In genomic region chr6:88841781-88842689, GRCm38 (mm10) we compare ENCODE assay signal across 7 mouse cellular contexts. TPM values are rescaled to one million over a fixed set of nuclear protein-coding genes. Genes with fewer than 3 reads are reported as not detected.
A peak's percentile ranks its signal among the peaks of the same experiment; 100 is the strongest.
DNase-seq lines count a peak whose midpoint lies in the region; ATAC-seq lines count a peak whose summit lies in the region.

Abtb1 (minus strand) TSS chr6:88841984.

- peaks cover 28% of the 10 kb centered on the region for H3K36me3 ChIP-seq in embryonic facial prominence, embryonic 12.5 days
- H3K36me3 ChIP-seq in limb, embryonic 11.5 days (ENCODE audit: control insufficient read depth, insufficient read depth, low read length), result no peaks in the 10 kb centered on the region
- H3K36me3 ChIP-seq in midbrain, embryonic 14.5 days (ENCODE audit: control insufficient read depth, insufficient read depth, low read length), result peaks cover 64% of the 10 kb centered on the region

- DNase-seq in adrenal gland, postnatal 25 days, result peak; percentile 98
- peak; percentile 100 for DNase-seq in heart, adult 11 months
- peak; percentile 100 for DNase-seq in kidney, adult 18-20 months
- peak; percentile 99 for DNase-seq in limb, embryonic 11.5 days (ENCODE audit: low spot score)
- peak; percentile 99 for DNase-seq in midbrain, embryonic 14.5 days
- DNase-seq in spleen, adult 18-20 months, result peak; percentile 98 to 99

- peaks cover 16% of the 10 kb centered on the region for H3K4me1 ChIP-seq in embryonic facial prominence, embryonic 12.5 days
- H3K4me1 ChIP-seq in limb, embryonic 11.5 days (ENCODE audit: control insufficient read depth, insufficient read depth, low read length), result peaks cover 6% of the 10 kb centered on the region
- H3K4me1 ChIP-seq in midbrain, embryonic 14.5 days (ENCODE audit: control insufficient read depth, insufficient read depth, low read length), result peaks cover 10% of the 10 kb centered on the region

- WGBS in embryonic facial prominence, embryonic 12.5 days, result under 1% methylated on average over 70 of the region's 72 CpGs
- WGBS in limb, embryonic 11.5 days, result under 1% methylated on average over 72 of the region's 72 CpGs
- WGBS in midbrain, embryonic 14.5 days, result under 1% methylated on average over 72 of the region's 72 CpGs

- H3K9ac ChIP-seq in embryonic facial prominence, embryonic 12.5 days, result peak within 1 kb of the TSS; percentile 81
- peak within 1 kb of the TSS; percentile 74 for H3K9ac ChIP-seq in limb, embryonic 11.5 days (ENCODE audit: low read length)
- H3K9ac ChIP-seq in midbrain, embryonic 14.5 days (replicated peaks; ENCODE audit: low read length), result peak within 1 kb of the TSS; percentile 74

- no peaks in the 10 kb centered on the region for H3K9me3 ChIP-seq in embryonic facial prominence, embryonic 12.5 days
- no peaks in the 10 kb centered on the region for H3K9me3 ChIP-seq in limb, embryonic 11.5 days (ENCODE audit: control insufficient read depth, low read length)
- no peaks in the 10 kb centered on the region for H3K9me3 ChIP-seq in midbrain, embryonic 14.5 days (ENCODE audit: control insufficient read depth, low read length)

- peak within 1 kb of the TSS; percentile 88 for H3K4me2 ChIP-seq in embryonic facial prominence, embryonic 12.5 days (replicated peaks)
- peak within 1 kb of the TSS; percentile 74 for H3K4me2 ChIP-seq in limb, embryonic 11.5 days (ENCODE audit: low read depth, severe bottlenecking)
- peak within 1 kb of the TSS; percentile 88 for H3K4me2 ChIP-seq in midbrain, embryonic 14.5 days (ENCODE audit: low read length)

- H3K27me3 ChIP-seq in embryonic facial prominence, embryonic 12.5 days, result no peaks in the 10 kb centered on the region
- H3K27me3 ChIP-seq in limb, embryonic 11.5 days (ENCODE audit: control insufficient read depth, insufficient read depth, low read length), result no peaks in the 10 kb centered on the region
- no peaks in the 10 kb centered on the region for H3K27me3 ChIP-seq in midbrain, embryonic 14.5 days (ENCODE audit: control insufficient read depth, insufficient read depth, low read length)

- H3K4me3 ChIP-seq in embryonic facial prominence, embryonic 12.5 days, result peak within 1 kb of the TSS; percentile 88
- H3K4me3 ChIP-seq in limb, embryonic 11.5 days (ENCODE audit: low read depth, low read length), result peak within 1 kb of the TSS; percentile 72
- peak within 1 kb of the TSS; percentile 74 for H3K4me3 ChIP-seq in midbrain, embryonic 14.5 days (replicated peaks; ENCODE audit: low read depth, low read length)

- H3K27ac ChIP-seq in embryonic facial prominence, embryonic 12.5 days, result peak within 1 kb of the TSS; percentile 80
- H3K27ac ChIP-seq in limb, embryonic 11.5 days (replicated peaks; ENCODE audit: low read depth, low read length), result peak within 1 kb of the TSS; percentile 75
- peak within 1 kb of the TSS; percentile 84 for H3K27ac ChIP-seq in midbrain, embryonic 14.5 days (replicated peaks; ENCODE audit: low read depth, low read length)

- ATAC-seq in embryonic facial prominence, embryonic 12.5 days (ENCODE audit: insufficient number of reproducible peaks, insufficient read depth, low FRiP score, low TSS enrichment), result peak; percentile 96
- ATAC-seq in limb, embryonic 11.5 days (ENCODE audit: insufficient number of reproducible peaks, low FRiP score, low TSS enrichment, low read depth), result peak; percentile 98
- peak; percentile 93 for ATAC-seq in midbrain, embryonic 14.5 days (ENCODE audit: low FRiP score, low TSS enrichment)

RNA-seq across cellular contexts. Expression of gene Abtb1, which starts in this region (rescaled TPM):
- total RNA-seq in adrenal gland, postnatal 25 days (2021), result 40.6 and 43.0 TPM in 2 replicates
- 28.8 and 33.7 TPM in 2 replicates for polyA plus RNA-seq in embryonic facial prominence, embryonic 12.5 days (2016; fragmentation: Nextera tagmentation; extraction: Ambion mirVana)
- 19.1 and 19.3 TPM in 2 replicates for polyA plus RNA-seq in limb, embryonic 11.5 days (2014; fragmentation: Nextera tagmentation; extraction: Ambion mirVana)
- 30.1 and 41.7 TPM in 2 replicates for polyA plus RNA-seq in midbrain, embryonic 14.5 days (2014; fragmentation: Nextera tagmentation; extraction: Ambion mirVana)

Comparison
In these comparisons a context has a peak if more than half of its experiments do, and no peak if none do; other contexts are left out.
1. Peak in every context shown above with its lines: DNase-seq, ATAC-seq, H3K4me3 ChIP-seq and H3K27ac ChIP-seq.